Mouse (Mus musculus): ENCODE measurements around the gene Tmem181a. TPM values are rescaled to one million over a fixed set of nuclear protein-coding genes. Genes with fewer than 3 reads are reported as not detected.
"Not testable (repeated sequence)": the region's sequence is repeated elsewhere in the genome, so short reads cannot be mapped to it uniquely, and the experiment has no call there.

Tmem181a gene
- 10 to 100 TPM; 58.9 to 59.5 TPM for total RNA-seq (2021)
- long read RNA-seq, experiment 1, full-length matches to known transcripts, result 21 of 49 reads
- long read RNA-seq, experiment 1, partial matches to known transcripts, result 6 of 49 reads
- long read RNA-seq, experiment 1, other reads (novel, unspliced or antisense), result 22 of 49 reads
- long read RNA-seq, experiment 2, full-length matches to known transcripts, result 19 of 40 reads
- long read RNA-seq, experiment 2, partial matches to known transcripts, result 3 of 40 reads
- long read RNA-seq, experiment 2, other reads (novel, unspliced or antisense), result 18 of 40 reads

DNA sequence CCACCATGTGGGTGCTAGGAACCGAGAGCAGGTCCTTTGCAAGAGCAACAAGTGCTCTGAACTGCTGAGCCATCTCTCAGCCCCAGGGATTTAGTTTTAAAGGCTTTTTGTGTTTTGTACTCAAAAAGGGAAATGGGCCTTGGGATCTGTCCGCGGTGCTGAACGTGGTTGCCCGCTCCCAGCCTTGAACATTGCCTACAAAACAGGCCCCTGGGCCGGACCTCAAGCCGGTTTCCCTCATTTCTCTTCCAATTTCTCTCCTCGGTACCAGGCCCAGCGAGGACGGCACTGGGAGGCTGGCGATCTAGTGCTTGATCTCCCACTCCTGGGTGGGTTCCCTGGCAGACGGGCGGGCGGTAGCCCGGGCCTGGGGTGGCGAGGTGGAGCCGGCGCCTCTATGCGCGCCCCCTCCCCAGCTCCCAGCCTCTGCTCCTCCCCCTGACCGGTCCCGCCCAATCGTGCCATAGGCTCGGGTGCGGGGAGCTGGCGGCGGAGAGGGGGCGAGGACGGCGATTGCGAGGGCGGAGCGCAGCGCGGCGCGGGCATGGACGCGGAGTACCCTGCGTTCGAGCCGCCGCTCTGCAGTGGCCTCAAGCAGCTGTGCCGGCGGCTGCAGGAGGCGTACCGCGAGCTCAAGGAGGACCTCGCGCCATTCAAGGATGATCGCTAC lies at the start of gene Tmem181a:
Gene Tmem181a (plus strand): TSS at position 461 of the 670 bp plus-strand sequence.
- not testable (repeated sequence) for DNase-seq (ENCODE audit: low spot score in 2 of 2)

DNA sequence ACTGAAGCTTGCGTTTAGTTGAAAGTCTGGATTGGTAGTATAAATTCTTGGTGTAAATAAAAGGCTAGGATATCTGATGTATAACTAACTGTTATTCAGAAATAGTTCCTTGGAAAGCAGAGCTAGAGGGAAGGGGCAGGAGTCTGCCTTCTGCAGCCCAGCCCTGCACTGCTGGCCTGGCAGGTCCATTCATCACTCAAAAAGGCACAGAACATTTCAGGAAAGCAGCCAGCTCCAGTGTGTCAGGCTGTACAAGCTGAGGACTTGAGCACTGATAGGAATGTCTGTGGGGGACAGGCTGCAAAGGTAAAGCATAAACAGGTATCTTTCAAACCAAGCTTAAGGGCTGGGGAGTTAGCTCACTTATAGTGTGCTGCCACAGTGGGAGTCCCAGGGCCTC lies 44.9 kb upstream of the Tmem181a start:
- no peak for DNase-seq (ENCODE audit: low spot score in 2 of 2)

DNA sequence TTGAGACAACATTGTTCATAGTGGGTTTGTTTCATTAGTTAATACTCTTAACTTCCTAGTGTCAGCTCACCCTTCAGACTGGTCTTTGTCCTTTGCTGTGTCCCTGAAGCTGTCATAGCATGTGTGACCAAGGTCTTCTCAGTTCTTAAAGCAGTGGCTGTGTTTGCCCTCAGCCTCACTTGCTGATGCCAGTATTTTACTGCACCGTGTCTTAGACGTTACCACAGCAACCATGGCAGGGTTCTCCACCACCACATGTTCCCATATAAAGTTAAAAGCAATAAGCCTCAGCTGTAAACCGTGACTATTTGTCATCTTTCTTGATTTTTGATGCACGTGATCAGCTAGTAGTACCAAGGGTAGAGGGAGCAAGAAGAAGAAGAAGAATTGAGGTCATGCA lies 41.0 kb upstream of the Tmem181a start:
- no peak for DNase-seq (ENCODE audit: low spot score in 2 of 2)

DNA sequence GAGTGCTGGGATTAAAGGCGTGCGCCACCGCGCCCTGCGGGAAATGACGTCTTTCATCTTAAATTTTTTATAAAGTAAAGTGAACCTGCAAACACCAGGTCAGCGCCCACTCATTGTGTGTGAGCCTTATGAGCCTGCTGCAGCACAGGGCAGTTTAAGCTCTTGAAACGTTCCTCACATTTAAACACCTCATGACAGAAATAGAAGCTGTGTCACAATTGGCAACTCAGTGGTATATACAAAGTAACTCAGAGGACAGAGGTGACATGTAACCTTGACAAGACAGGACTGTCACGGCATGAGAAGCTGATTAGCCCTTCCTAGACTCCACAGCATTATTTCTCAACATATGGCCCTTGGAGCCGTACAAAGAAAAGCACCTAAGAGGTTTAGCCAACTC lies 40.1 kb upstream of the Tmem181a start:
- no peak for DNase-seq (ENCODE audit: low spot score in 2 of 2)

DNA sequence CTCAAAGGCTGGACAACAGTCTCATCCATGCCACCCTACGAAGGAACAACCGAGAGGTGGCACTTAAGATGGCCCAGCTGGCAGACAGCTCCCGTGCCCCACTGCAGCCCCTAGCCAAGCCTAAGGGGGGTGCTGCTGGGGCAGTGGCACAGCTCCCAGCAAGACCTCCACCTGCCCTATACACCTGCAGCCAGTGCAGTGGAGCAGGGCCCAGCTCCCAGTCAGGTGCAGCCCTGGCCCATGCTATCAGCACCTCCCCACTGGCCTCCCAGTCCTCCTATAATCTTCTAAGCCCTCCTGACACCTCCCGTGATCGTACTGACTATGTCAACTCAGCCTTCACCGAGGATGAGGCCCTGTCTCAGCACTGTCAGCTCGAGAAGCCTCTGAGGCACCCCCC lies 24.0 kb upstream of the Tmem181a start:
- not testable (repeated sequence) for DNase-seq (ENCODE audit: low spot score in 2 of 2)

DNA sequence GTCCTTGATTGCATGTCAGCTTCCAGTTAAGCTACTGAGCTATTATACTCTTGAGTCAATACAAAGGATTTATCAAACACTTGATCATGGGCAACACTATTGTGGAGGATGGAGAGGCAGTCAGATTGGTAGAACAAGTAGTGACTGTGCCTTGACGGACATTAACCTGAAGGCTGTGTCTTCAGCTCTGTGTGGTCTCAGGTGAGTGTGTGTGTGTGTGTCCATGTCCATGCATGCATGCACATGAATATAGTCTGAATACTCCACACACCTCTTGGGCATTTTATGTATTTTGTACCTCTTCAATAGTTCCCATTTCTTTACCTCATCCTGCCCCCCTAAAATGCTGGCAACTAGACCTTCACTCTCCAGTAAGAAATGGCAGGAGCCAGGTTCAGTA lies 5.4 kb upstream of the Tmem181a start:
- not testable (repeated sequence) for DNase-seq (ENCODE audit: low spot score in 2 of 2)

DNA sequence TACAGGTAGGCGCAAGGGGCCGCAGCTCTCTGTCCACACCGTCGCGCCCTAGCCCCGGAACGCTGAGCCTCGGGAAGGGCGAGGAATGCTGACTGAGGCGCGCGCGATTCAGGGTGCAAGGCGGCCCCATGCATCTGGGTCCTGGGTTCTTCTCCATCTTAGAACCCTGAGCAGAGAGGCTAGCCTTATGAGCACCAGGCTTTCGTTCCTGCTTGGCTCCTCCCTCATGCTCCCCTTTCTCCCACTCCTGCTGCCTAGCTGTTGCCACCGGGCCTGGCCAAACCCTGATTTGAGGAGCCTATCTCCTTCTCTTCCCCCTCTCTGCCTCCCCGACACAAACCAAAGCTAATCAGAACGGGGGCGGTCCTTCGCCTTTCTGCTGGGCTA lies 403 bp downstream of the Tmem181a start:
- DNase-seq (ENCODE audit: low spot score in 2 of 2), result peak; percentile 63 to 83

DNA sequence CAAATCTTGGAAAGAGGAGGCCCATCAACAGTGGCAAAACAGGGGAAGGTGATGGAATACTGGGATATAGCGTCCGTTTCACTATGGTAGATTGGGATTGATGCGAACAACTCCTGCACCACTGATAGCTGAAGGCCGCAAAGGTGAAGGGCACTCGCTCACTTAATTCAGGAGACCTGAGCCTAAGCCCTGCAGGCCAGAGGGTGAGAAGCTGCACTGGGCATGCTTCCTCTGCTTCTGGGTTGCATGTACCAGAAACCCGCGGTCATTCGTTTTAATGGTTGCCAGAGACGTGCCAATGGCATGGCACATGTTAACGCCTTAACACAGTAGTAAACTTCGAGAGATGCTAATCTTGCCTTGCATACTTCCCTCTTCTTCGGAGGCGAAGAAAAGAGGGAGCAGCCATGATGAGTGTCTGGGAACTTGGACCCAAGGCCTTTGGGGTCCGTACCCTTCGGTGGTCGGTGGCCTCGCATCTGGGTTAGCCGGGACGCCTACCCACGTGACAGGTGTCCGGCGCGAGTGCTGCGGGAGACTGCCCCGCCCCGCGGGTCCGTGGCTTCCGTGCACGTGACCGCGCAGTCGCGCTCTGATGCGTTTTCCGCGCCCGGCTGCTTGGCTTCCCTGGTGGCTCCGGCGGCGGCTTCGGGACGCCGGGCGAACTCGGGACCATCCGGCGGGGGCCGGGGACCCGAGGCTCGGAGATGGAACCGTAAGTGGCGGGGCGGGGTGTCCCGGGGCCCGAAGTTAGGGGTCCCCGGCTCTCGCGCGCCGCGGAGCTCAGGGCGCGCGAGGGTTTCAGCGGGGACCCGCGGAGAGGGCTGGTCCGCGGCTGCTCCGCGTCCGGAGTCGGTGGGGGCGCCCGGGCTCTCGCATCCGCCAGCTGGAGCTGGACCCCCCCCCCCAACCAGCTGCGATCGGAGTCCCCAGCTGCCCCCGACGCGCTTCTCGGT lies 13.5 kb downstream of the Tmem181a start:
- DNase-seq (ENCODE audit: low spot score in 2 of 2), result not testable (repeated sequence)

DNA sequence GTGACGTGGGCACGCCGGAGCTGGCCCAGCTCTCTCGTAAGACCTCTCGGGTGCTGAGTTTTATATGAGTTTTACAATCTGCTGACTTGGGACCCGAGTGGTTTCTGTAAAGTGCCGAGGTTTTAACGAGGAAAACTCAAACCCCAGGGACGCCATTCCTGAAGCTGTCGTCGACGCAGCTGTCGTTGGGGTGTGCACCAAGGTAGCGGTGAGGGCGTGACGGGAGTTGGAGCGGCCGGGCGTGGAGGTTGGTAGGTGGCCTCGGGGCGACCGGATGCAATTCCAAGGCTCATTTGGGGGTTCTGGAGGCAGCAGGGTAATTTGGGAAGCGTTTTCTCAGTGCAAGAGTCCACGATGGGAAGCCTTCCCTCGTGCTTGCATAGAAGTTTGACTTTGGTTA lies 14.2 kb downstream of the Tmem181a start:
- not testable (repeated sequence) for DNase-seq (ENCODE audit: low spot score in 2 of 2)

DNA sequence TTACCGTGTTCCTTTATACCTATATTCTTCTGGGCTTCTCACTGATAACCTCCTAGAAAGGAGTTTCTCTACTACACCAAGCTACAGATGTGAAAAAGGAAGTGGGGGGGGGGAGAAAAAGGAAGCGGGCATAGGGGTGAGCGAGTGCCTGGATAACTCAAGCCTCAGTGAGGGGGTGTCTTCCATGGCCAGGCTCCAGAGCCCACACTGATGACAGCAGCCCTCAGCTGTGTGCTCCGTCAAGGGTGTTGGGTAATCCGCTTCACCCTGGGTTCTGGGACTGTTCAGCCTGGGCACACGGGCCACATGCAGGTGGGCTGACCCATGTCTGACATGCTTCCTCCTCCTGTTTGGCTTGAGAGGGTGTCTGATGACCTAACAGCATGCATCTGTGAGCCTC lies 15.3 kb downstream of the Tmem181a start:
- not testable (repeated sequence) for DNase-seq (ENCODE audit: low spot score in 2 of 2)

DNA sequence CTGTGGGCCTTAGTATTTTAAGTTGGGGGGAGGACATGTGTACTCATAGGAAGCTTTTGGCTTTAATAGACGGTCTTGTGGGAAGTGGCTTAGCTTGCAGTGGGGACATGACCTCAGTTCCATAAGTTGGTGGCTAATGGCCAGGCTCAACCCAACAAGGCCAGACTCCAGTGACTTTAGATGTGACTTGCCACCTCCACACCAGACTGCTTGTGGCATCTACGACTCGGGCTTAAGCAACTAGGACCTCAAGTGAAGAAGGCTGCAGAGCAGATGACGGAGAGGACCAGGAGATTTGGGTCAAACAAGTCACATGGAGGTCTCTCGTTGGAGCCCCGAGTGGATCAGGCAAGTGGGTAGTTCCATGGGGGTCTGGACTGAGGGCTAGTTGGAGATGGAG lies 18.0 kb downstream of the Tmem181a start:
- DNase-seq (ENCODE audit: low spot score in 2 of 2), result not testable (repeated sequence)

DNA sequence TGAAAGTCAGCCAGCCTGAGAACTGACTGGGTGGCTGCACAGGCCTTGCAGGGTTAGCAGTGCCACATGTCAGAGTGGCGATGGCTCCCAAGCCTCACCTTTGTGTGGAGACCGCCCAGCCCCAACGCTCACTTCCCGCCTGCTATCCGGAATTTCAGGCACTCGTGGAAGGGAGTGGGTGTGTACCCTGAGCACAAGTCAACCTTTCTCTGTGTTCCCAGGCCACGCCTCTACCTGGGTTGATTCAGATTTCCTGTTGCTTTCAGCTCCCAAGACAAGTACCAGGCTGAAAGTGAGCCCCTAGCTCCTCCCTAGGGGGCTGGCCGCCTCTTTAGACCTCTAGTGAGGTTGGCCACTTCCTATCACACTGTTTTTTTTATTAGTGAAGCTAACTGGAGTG lies 22.5 kb downstream of the Tmem181a start:
- not testable (repeated sequence) for DNase-seq (ENCODE audit: low spot score in 2 of 2)

DNA sequence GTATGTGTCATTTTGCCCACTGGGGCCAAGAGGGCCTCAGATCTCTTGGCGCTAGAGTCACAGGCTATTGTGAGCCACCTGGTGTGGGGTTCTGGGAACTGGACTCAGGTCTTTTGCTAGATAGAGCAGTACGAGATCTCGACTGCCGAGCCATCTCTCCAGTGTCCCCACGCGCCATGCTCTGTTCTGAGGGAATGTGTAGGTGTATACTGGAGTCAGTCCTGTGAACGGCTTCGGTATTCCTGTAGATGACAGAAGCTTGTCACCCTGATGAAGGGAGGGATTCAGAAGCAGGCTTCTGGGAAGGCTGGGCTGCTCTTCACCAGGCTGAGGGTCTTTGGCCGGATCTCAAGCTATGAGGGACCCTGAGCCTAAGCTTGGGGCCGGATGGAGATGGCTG lies 23.1 kb downstream of the Tmem181a start:
- DNase-seq (ENCODE audit: low spot score in 2 of 2), result not testable (repeated sequence)

DNA sequence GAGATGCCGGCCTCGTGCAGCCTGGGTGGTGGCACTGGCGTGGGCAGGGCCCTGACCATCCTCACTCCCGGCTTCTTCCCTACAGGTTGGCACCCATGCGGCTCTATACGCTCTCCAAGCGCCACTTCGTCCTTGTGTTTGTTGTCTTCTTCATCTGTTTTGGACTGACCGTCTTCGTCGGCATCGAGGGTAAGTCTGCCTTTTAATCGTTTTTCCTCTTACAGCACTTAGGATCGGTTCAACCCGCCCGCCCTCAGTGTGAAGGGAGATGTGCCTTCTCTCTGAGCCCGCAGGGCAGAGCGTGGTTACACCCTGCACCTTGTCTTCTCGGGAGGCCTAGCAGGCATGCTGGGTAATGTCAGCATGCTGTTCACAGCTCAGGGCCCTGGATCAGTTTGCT lies 23.9 kb downstream of the Tmem181a start:
- DNase-seq (ENCODE audit: low spot score in 2 of 2), result peak in 1 of 2 experiments; percentile 3

DNA sequence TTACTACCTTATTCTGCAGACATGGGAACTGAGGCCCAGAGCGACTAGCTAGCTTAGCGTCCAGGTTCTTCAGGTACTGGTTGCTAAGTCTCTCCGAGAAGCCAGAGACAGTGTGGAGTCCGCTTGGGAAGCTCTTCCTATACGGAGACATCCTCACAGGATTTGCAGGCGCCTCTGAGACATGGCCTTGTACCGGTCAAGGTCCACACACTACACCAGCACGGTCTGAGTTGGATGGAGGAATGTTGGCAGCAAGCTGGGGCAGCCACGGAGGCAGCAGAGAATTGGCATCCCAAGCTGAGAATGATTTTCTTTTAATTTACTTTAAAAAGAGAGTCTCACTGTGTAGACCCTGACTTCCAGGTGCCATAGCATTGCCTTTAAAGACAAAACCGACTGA lies 26.5 kb downstream of the Tmem181a start:
- DNase-seq (ENCODE audit: low spot score in 2 of 2), result not testable (repeated sequence)

DNA sequence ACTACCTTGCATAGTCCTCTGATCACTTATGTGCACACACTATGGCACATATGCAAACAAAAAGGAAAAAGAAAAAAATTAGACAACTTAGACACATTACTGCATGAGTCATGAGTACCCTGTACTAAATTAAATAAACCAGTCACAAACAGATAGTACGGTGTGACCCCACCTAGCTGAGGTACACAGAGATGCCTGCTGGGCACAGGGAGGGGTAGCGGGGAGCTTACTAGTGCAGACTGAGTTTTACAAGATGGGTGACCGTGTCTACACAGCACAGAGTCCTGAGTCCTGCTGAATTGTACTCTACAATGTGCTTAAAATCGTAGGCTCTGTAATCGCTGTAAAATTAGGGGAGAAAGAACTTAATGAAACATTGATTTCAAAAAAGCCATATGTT lies 29.5 kb downstream of the Tmem181a start:
- DNase-seq (ENCODE audit: low spot score in 2 of 2), result not testable (repeated sequence)

DNA sequence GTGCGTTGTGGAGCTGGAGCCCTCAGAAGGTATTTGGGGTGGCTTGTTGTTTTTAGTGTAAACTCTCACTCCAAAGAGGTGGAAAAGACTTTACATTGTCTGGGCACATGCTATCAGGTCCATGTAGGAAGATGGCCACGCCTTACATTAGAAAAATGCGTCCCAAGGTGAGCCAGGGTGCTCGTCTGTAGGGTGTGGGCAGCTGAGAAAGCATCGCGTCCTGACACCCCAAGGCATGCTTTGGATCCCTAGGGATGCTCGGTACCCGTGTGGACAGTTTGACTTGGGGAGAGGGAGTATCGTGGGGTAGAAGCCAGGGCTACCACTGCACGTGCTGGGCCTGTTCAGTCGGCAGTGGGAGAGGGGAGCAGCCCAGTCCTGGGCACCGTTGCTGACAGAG lies 32.4 kb downstream of the Tmem181a start:
- not testable (repeated sequence) for DNase-seq (ENCODE audit: low spot score in 2 of 2)

DNA sequence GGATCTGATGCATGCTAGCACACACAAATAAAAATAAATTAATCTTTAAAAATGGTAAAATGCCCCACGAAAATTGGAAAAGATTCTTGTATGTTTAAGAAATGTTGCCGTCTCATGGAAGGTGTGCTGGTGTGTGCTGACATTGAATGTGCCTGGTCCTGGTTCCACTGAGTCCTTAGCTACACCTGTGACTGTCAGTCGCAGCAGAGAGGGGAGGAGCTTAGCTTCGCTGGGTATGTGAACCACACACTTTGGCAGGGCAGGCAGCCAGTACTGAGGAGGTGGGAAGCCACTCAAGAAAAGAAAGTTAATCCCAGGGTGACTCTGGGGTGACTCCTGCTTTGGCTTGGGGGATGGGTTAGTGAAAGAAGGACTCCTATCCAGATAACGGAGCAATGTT lies 37.2 kb downstream of the Tmem181a start:
- DNase-seq (ENCODE audit: low spot score in 2 of 2), result not testable (repeated sequence)

DNA sequence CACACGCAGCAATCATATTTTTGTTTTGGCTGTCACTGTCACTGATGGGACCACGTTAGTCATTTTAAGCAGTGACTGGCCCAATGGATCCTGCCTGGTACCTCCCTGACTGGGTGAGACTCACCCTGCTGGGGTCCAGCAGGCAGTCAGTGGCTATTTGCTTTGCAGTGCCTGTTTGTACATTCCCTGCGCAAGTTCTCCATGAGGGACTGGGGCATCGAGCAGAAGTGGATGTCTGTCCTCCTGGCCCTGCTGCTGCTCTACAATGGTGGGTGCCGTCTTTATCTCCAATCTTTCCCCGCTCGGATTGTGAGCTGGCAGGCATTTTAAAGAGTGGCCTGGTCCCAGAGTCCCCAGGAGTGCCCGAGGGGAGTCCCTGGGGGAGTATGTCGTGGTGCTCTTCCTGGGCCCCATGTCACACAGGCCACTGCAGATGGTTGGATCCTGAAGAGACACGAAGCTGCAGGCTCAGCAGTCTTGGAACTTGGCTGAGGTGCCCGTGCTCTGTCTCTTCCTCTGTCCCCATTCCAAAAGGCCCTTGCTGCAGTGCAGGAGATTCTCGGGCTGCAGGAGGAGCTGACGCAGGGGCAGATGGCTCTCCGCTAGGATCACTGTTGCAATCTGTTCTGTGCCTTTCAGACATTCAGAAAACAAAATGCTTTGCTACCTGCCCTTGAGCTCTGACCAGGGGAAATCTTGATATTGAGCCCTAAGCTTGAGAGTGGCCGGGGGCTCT lies 40.6 kb downstream of the Tmem181a start:
- not testable (repeated sequence) for DNase-seq (ENCODE audit: low spot score in 2 of 2)

DNA sequence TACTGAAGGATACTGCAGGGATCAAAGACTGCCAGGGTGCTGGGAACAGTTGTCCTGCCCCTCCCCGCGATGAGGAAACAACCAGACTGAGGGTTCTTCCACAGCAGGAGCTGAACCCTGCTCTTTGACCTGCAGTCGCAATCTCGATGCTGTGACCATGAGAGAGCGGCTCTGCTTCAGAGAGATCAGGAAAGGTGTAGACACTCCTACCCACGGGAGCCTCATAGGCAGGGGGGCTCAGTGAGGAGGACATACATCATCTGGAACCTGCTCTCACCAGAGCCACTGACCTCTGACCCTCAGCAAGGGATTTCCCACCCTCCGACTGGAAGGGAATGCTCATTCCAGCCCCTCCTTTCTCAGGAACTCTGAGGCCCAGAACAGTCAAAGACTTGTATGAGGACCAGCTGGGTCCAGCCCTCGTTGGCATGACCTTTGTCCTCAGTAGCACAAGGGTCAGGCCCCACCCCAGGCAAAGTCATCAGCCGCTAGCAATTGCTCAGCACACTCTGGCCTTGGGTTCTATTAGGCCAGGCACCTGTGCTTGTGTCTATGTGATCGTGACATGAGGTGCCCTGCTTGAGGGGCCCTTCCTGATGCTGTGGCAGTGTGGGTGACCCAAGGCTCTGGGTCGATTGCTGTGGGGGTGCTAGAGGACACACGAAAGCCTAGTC lies 43.7 kb downstream of the Tmem181a start:
- not testable (repeated sequence) for DNase-seq (ENCODE audit: low spot score in 2 of 2)
